Mouse (Mus musculus) embryonic fibroblast, embryonic 13.5 days (primary cell): ENCODE results near the gene Unc13a.

Experiments
- CTCF ChIP-seq: IDR thresholded peaks from 2 replicates; pipeline ENCODE4 v1.5.1; 2011; ENCODE audit warnings: mild to moderate bottlenecking, control low read depth, low read length, moderate library complexity, borderline replicate concordance; ENCODE audit not compliant: insufficient read depth
- POLR2A ChIP-seq: IDR thresholded peaks from 2 replicates; pipeline ENCODE4 v1.6.1; 2011; ENCODE audit warnings: low read depth, mild to moderate bottlenecking, control low read depth, low read length, moderate library complexity

- TF ChIP-seq POLR2A (no peak), CTCF (no peak)
Measured at GRCm38 (mm10) chr8:71626753-71627152, 44.8 kb downstream of the Unc13a start.
